In the genomic region with DNA sequence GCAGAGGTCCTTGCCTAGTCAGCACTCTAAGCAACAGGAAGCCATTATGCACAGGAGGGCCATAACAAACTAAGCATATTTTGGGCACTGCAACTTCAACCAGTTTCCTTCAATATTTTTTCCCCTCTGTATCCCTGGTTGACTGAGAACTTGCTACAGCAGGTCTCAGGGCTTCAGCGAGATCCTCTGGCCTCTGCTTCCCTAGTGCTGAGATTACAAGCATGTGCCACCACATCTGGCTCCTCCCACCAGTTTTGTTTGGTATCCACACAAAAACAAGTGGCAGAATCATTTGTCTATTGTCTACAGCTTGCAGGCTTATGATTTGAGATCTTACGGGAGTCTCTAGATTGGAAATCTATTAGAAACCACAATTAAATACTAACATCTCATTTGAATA, we compare ENCODE assay signal across 22 mouse cellular contexts. TPM values are rescaled to one million over a fixed set of nuclear protein-coding genes. Genes with fewer than 3 reads are reported as not detected.
DNase-seq lines count a peak whose midpoint lies in the region; ATAC-seq and TF ChIP-seq lines count a peak whose summit lies in the region.
"Had no signal": no experiment of that assay in that cellular context is flagged by ENCODE, and none has a peak within 500 bp of the region (broad histone marks: within the 10 kb centered on the region; RNA-seq: fewer than 3 reads in every experiment).

No protein-coding gene starts in this region.

- peak overlapping the region; percentile 37 for H3K4me2 ChIP-seq in liver, embryonic 11.5 days
- no peak overlapping the region for H3K4me2 ChIP-seq in liver, postnatal 0 days (ENCODE audit: low read depth, low read length)
- H3K4me2 ChIP-seq in liver, embryonic 13.5 days, result peak overlapping the region; percentile 33
- H3K4me2 ChIP-seq in midbrain, embryonic 14.5 days (ENCODE audit: low read length), result no peak overlapping the region
- H3K4me2 ChIP-seq: midbrain, embryonic 15.5 days had no signal

- H3K27ac ChIP-seq in liver, embryonic 11.5 days (ENCODE audit: low read depth, low read length), result no peak overlapping the region
- H3K27ac ChIP-seq in liver, postnatal 0 days (ENCODE audit: low read depth), result no peak overlapping the region
- no peak overlapping the region for H3K27ac ChIP-seq in ES-E14 (ENCODE audit: insufficient read depth, low read depth, low read length, poor library complexity, severe bottlenecking)
- H3K27ac ChIP-seq in liver, embryonic 13.5 days, result 0 out of 2 replicates have a peak overlapping the region, but pooled peaks have one; percentile 20
- H3K27ac ChIP-seq in midbrain, embryonic 14.5 days (replicated peaks; ENCODE audit: low read depth, low read length), result no peak overlapping the region
- H3K27ac ChIP-seq: embryonic facial prominence, embryonic 13.5 days; hindbrain, postnatal 0 days; kidney, postnatal 0 days; midbrain, embryonic 15.5 days had no signal

- H3K27me3 ChIP-seq in liver, embryonic 11.5 days (replicated peaks; ENCODE audit: control insufficient read depth, insufficient read depth, low read length), result no peaks in the 10 kb centered on the region
- H3K27me3 ChIP-seq in liver, postnatal 0 days (ENCODE audit: insufficient read depth, low read length), result no peaks in the 10 kb centered on the region
- no peaks in the 10 kb centered on the region for H3K27me3 ChIP-seq in liver, embryonic 13.5 days
- H3K27me3 ChIP-seq in midbrain, embryonic 14.5 days (ENCODE audit: control insufficient read depth, insufficient read depth, low read length), result no peaks in the 10 kb centered on the region
- H3K27me3 ChIP-seq: embryonic facial prominence, embryonic 13.5 days; midbrain, embryonic 15.5 days; Patski had no signal

- H3K9ac ChIP-seq in liver, embryonic 11.5 days (ENCODE audit: low read depth, low read length), result no peak overlapping the region
- H3K9ac ChIP-seq in liver, postnatal 0 days (replicated peaks), result no peak overlapping the region
- peak overlapping the region; percentile 47; the same call in 1 of the 2 replicates for H3K9ac ChIP-seq in ES-E14 (ENCODE audit: insufficient read depth, low read depth, low read length, poor library complexity, severe bottlenecking)
- H3K9ac ChIP-seq in liver, embryonic 13.5 days, result no peak overlapping the region
- H3K9ac ChIP-seq in midbrain, embryonic 14.5 days (replicated peaks; ENCODE audit: low read length), result no peak overlapping the region
- H3K9ac ChIP-seq: embryonic facial prominence, embryonic 13.5 days; forebrain, postnatal 0 days; midbrain, embryonic 15.5 days had no signal

- H3K4me1 ChIP-seq in liver, embryonic 11.5 days (replicated peaks; ENCODE audit: control insufficient read depth, insufficient read depth, low read length), result peaks cover 15% of the 10 kb centered on the region
- H3K4me1 ChIP-seq in liver, postnatal 0 days (ENCODE audit: insufficient read depth), result peaks cover 9% of the 10 kb centered on the region; the same call in 1 of the 2 replicates
- H3K4me1 ChIP-seq in ES-E14 (ENCODE audit: control insufficient read depth in 2 of 2, insufficient read depth in 2 of 2, low read length in 2 of 2, poor library complexity in 1 of 2), result peaks cover 2 to 3% of the 10 kb centered on the region in 2 experiments; a peak in 2 of 4 replicates
- H3K4me1 ChIP-seq in liver, embryonic 13.5 days (replicated peaks), result peaks cover 28% of the 10 kb centered on the region
- H3K4me1 ChIP-seq in midbrain, embryonic 14.5 days (ENCODE audit: control insufficient read depth, insufficient read depth, low read length), result peaks cover 14% of the 10 kb centered on the region

- WGBS in liver, embryonic 11.5 days, result 57% methylated on average over 2 of the region's 2 CpGs
- WGBS in liver, postnatal 0 days (ENCODE audit: insufficient replicate concordance), result 59% methylated on average over 2 of the region's 2 CpGs
- 39% methylated on average over 2 of the region's 2 CpGs for WGBS in liver, embryonic 13.5 days (ENCODE audit: insufficient replicate concordance)
- WGBS in midbrain, embryonic 14.5 days, result 90% methylated on average over 2 of the region's 2 CpGs

- no peaks in the 10 kb centered on the region for H3K9me3 ChIP-seq in liver, embryonic 11.5 days (ENCODE audit: control insufficient read depth, low read length)
- no peaks in the 10 kb centered on the region for H3K9me3 ChIP-seq in liver, postnatal 0 days (ENCODE audit: low read length)
- H3K9me3 ChIP-seq in ES-E14 (ENCODE audit: control insufficient read depth, insufficient read depth, low read depth, low read length), result no peaks in the 10 kb centered on the region
- no peaks in the 10 kb centered on the region for H3K9me3 ChIP-seq in liver, embryonic 13.5 days (replicated peaks)
- H3K9me3 ChIP-seq in midbrain, embryonic 14.5 days (ENCODE audit: control insufficient read depth, low read length), result no peaks in the 10 kb centered on the region
- H3K9me3 ChIP-seq: embryonic facial prominence, embryonic 13.5 days; midbrain, embryonic 15.5 days had no signal

- peak overlapping the region; percentile 20; the same call in 1 of the 2 replicates for H3K4me3 ChIP-seq in liver, embryonic 11.5 days (ENCODE audit: low read depth, low read length)
- H3K4me3 ChIP-seq in liver, postnatal 0 days (ENCODE audit: low read depth, low read length), result no peak overlapping the region
- peak overlapping the region in 1 of 2 experiments; percentile 46; a peak in 2 of 4 replicates for H3K4me3 ChIP-seq in ES-E14 (ENCODE audit: insufficient read depth in 1 of 2, low read depth in 1 of 2, low read length in 2 of 2, poor library complexity in 1 of 2, severe bottlenecking in 1 of 2)
- peak overlapping the region; percentile 15; the same call in 1 of the 2 replicates for H3K4me3 ChIP-seq in liver, embryonic 13.5 days (replicated peaks)
- H3K4me3 ChIP-seq in midbrain, embryonic 14.5 days (replicated peaks; ENCODE audit: low read depth, low read length), result no peak overlapping the region
- H3K4me3 ChIP-seq: embryonic facial prominence, embryonic 13.5 days; midbrain, embryonic 15.5 days had no signal

- ATAC-seq in liver, embryonic 11.5 days (replicated peaks; ENCODE audit: low FRiP score), result no peak
- no peak for ATAC-seq in liver, postnatal 0 days
- ATAC-seq in liver, embryonic 13.5 days (ENCODE audit: low read depth), result no peak
- no peak for ATAC-seq in midbrain, embryonic 14.5 days (ENCODE audit: low FRiP score, low TSS enrichment)
- ATAC-seq: activated CD4-positive, CD25-positive, alpha-beta regulatory T cell, adult 4 months; CD4-positive, CD25-positive, alpha-beta regulatory T cell, adult 4 months; forebrain, postnatal 0 days; hindbrain, postnatal 0 days; midbrain, embryonic 15.5 days; Patski had no signal

- in situ Hi-C loops in ES-E14 (cut with MboI; ENCODE audit: low sequenced_read_pairs in 2 of 2, unreplicated experiment in 2 of 2), result no loop called here

- peaks cover 23% of the 10 kb centered on the region; the same call in 1 of the 2 replicates for H3K36me3 ChIP-seq in liver, embryonic 11.5 days (ENCODE audit: control insufficient read depth, insufficient read depth, low read length)
- peaks cover 27% of the 10 kb centered on the region for H3K36me3 ChIP-seq in liver, postnatal 0 days (replicated peaks; ENCODE audit: insufficient read depth, low read length)
- H3K36me3 ChIP-seq in ES-E14 (ENCODE audit: control insufficient read depth, insufficient read depth, low read length, poor library complexity, severe bottlenecking), result peaks cover 30% of the 10 kb centered on the region
- peaks cover 39% of the 10 kb centered on the region for H3K36me3 ChIP-seq in liver, embryonic 13.5 days
- H3K36me3 ChIP-seq in midbrain, embryonic 14.5 days (ENCODE audit: control insufficient read depth, insufficient read depth, low read length), result peaks cover 28% of the 10 kb centered on the region

- TF ChIP-seq EP300 in liver, postnatal 0 days (IDR thresholded peaks at IDR 0.05; ENCODE audit: low read depth), result no peak

- TF ChIP-seq CTCF in liver, postnatal 0 days (IDR thresholded peaks at IDR 0.05; ENCODE audit: low read depth), result no peak

- DNase-seq in liver, embryonic 11.5 days (ENCODE audit: low spot score), result no peak
- no peak for DNase-seq in liver, postnatal 0 days
- DNase-seq in A20 (ENCODE audit: low read depth, low spot score), result peak; percentile 31
- no peak for DNase-seq in ES-E14 (ENCODE audit: low read depth, low spot score)
- no peak for DNase-seq in liver, embryonic 13.5 days
- no peak for DNase-seq in thymus, postnatal 36 days
- DNase-seq in midbrain, embryonic 14.5 days, result no peak
- DNase-seq: adrenal gland, postnatal 14 days; cerebellum, adult 11-12 months; cerebellum, postnatal 14 days; forebrain, postnatal 0 days; heart, postnatal 4 days; kidney, adult 11 months; layer of hippocampus, postnatal 36 days; right cerebral cortex, postnatal 25 days had no signal

RNA-seq across cellular contexts. Expression of gene Gart, which starts 1.9 kb away (rescaled TPM):
- 227 and 251 TPM in 2 replicates for polyA plus RNA-seq in liver, embryonic 11.5 days (2014; fragmentation: Nextera tagmentation; extraction: Ambion mirVana)
- polyA plus RNA-seq in liver, postnatal 0 days (2015; fragmentation: Nextera tagmentation; extraction: Ambion mirVana), result 30.3 and 33.4 TPM in 2 replicates
- total RNA-seq in ES-E14 (2012; rRNA removed), result 399 and 435 TPM in 2 replicates
- 116 and 126 TPM in 2 replicates for polyA plus RNA-seq in liver, embryonic 13.5 days (2015; fragmentation: Nextera tagmentation; extraction: Ambion mirVana)
- 42.8 and 64.2 TPM in 2 replicates for polyA plus RNA-seq in midbrain, embryonic 14.5 days (2014; fragmentation: Nextera tagmentation; extraction: Ambion mirVana)

RNA-seq across cellular contexts. Expression of gene Son, which starts 2.4 kb away (rescaled TPM):
- 90.9 and 101 TPM in 2 replicates for polyA plus RNA-seq in liver, embryonic 11.5 days (2014; fragmentation: Nextera tagmentation; extraction: Ambion mirVana)
- polyA plus RNA-seq in liver, postnatal 0 days (2015; fragmentation: Nextera tagmentation; extraction: Ambion mirVana), result 44.2 and 45.4 TPM in 2 replicates
- total RNA-seq in ES-E14 (2012; rRNA removed), result 172 and 181 TPM in 2 replicates
- polyA plus RNA-seq in liver, embryonic 13.5 days (2015; fragmentation: Nextera tagmentation; extraction: Ambion mirVana), result 47.8 and 49.8 TPM in 2 replicates
- 172 and 175 TPM in 2 replicates for polyA plus RNA-seq in midbrain, embryonic 14.5 days (2014; fragmentation: Nextera tagmentation; extraction: Ambion mirVana)

RNA-seq across cellular contexts. Expression of gene Dnajc28, which starts 26.1 kb away (rescaled TPM):
- 2.2 and 3.0 TPM in 2 replicates for polyA plus RNA-seq in liver, embryonic 11.5 days (2014; fragmentation: Nextera tagmentation; extraction: Ambion mirVana)
- polyA plus RNA-seq in liver, postnatal 0 days (2015; fragmentation: Nextera tagmentation; extraction: Ambion mirVana), result 3.6 and 4.3 TPM in 2 replicates
- total RNA-seq in ES-E14 (2012; rRNA removed), result 1.6 and 1.7 TPM in 2 replicates
- polyA plus RNA-seq in liver, embryonic 13.5 days (2015; fragmentation: Nextera tagmentation; extraction: Ambion mirVana), result 1.4 and 2.5 TPM in 2 replicates
- 6.3 and 8.7 TPM in 2 replicates for polyA plus RNA-seq in midbrain, embryonic 14.5 days (2014; fragmentation: Nextera tagmentation; extraction: Ambion mirVana)

RNA-seq across cellular contexts. Expression of gene Donson, which starts 43.7 kb away (rescaled TPM):
- polyA plus RNA-seq in liver, embryonic 11.5 days (2014; fragmentation: Nextera tagmentation; extraction: Ambion mirVana), result 38.3 and 44.4 TPM in 2 replicates
- 12.4 and 14.2 TPM in 2 replicates for polyA plus RNA-seq in liver, postnatal 0 days (2015; fragmentation: Nextera tagmentation; extraction: Ambion mirVana)
- total RNA-seq in ES-E14 (2012; rRNA removed), result 35.6 and 38.8 TPM in 2 replicates
- 33.9 and 36.7 TPM in 2 replicates for polyA plus RNA-seq in liver, embryonic 13.5 days (2015; fragmentation: Nextera tagmentation; extraction: Ambion mirVana)
- 22.2 and 24.7 TPM in 2 replicates for polyA plus RNA-seq in midbrain, embryonic 14.5 days (2014; fragmentation: Nextera tagmentation; extraction: Ambion mirVana)

RNA-seq across cellular contexts. Expression of gene Tmem50b, which starts 47.3 kb away (rescaled TPM):
- polyA plus RNA-seq in liver, embryonic 11.5 days (2014; fragmentation: Nextera tagmentation; extraction: Ambion mirVana), result 13.3 and 14.0 TPM in 2 replicates
- 8.6 and 9.8 TPM in 2 replicates for polyA plus RNA-seq in liver, postnatal 0 days (2015; fragmentation: Nextera tagmentation; extraction: Ambion mirVana)
- total RNA-seq in ES-E14 (2012; rRNA removed), result 11.8 and 14.1 TPM in 2 replicates
- polyA plus RNA-seq in liver, embryonic 13.5 days (2015; fragmentation: Nextera tagmentation; extraction: Ambion mirVana), result 5.6 and 6.3 TPM in 2 replicates
- polyA plus RNA-seq in midbrain, embryonic 14.5 days (2014; fragmentation: Nextera tagmentation; extraction: Ambion mirVana), result 72.3 and 77.8 TPM in 2 replicates

Comparison
In these comparisons a context has a peak if more than half of its experiments do, and no peak if none do; other contexts are left out.
1. H3K4me2 ChIP-seq: peak in liver, embryonic 11.5 days (single experiment) and liver, embryonic 13.5 days (single experiment); none in liver, postnatal 0 days (single experiment) and midbrain, embryonic 14.5 days (single experiment).
2. H3K4me3 ChIP-seq: peak in liver, embryonic 11.5 days (single experiment) and liver, embryonic 13.5 days (single experiment); none in liver, postnatal 0 days (single experiment) and midbrain, embryonic 14.5 days (single experiment).